Mouse (Mus musculus) intestine, postnatal 0 days (tissue): ENCODE data around the gene Hinfp. TPM values are rescaled to one million over a fixed set of nuclear protein-coding genes. Genes with fewer than 3 reads are reported as not detected.
A peak's percentile ranks its signal among the peaks of the same experiment; 100 is the strongest.

Experiments
- ATAC-seq: fragments of 200-750 bp; cut with Nextera tagmentation; 2 replicates; pipeline ENCODE4 v1.8.0; 2017; ENCODE audit warnings: mild to moderate bottlenecking, moderate TSS enrichment, moderate library complexity
- H3K27ac ChIP-seq: fragments of 300-500 bp; sonication (generic); 2 replicates; pipeline ENCODE4 v1.5.1; 2014; ENCODE audit warnings: mild to moderate bottlenecking, low read depth, low read length, moderate library complexity
- H3K27me3 ChIP-seq: fragments of 300-500 bp; sonication (generic); replicated peaks from 2 replicates; pipeline ENCODE4 v1.6.1; 2014; ENCODE audit warnings: low read length, mixed read lengths; ENCODE audit not compliant: control insufficient read depth, insufficient read depth
- H3K36me3 ChIP-seq: fragments of 300-500 bp; sonication (generic); 2 replicates; pipeline ENCODE4 v1.6.1; 2014; ENCODE audit warnings: mild to moderate bottlenecking, moderate library complexity; ENCODE audit not compliant: control insufficient read depth, insufficient read depth
- H3K4me1 ChIP-seq: fragments of 300-500 bp; sonication (generic); replicated peaks from 2 replicates; pipeline ENCODE4 v1.6.1; 2014; ENCODE audit warnings: antibody characterized with exemption, low read length, mixed read lengths; ENCODE audit not compliant: control insufficient read depth, insufficient read depth
- H3K4me2 ChIP-seq: fragments of 300-500 bp; sonication (generic); replicated peaks from 2 replicates; pipeline ENCODE4 v1.6.1; 2014; ENCODE audit warnings: low read depth, mild to moderate bottlenecking, moderate library complexity
- H3K4me3 ChIP-seq: fragments of 300-500 bp; sonication (generic); 2 replicates; pipeline ENCODE4 v1.5.1; 2014; ENCODE audit warnings: low read depth, low read length
- H3K9ac ChIP-seq: fragments of 300-500 bp; sonication (generic); 2 replicates; pipeline ENCODE4 v1.6.1; 2014; ENCODE audit warnings: mild to moderate bottlenecking, low read depth, low read length
- H3K9me3 ChIP-seq: fragments of 300-500 bp; sonication (generic); 2 replicates; pipeline ENCODE4 v1.6.1; 2016; ENCODE audit warnings: mixed run types; ENCODE audit not compliant: control insufficient read depth
- CTCF ChIP-seq: sonication (generic); IDR thresholded peaks from 2 replicates; pipeline ENCODE4 v1.5.1; 2016; ENCODE audit warnings: low read depth, mild to moderate bottlenecking, control low read depth, antibody characterized with exemption, moderate library complexity
- WGBS: fragments of 180-500 bp; shearing (Covaris S2); extraction: QIAGEN DNeasy Blood & Tissue Kit; methylation state at CpG from one replicate; pipeline ENCODE4 v1.1.7; 2014; 5-methylcytosine and 5-hydroxymethylcytosine counted together
- polyA plus RNA-seq: library from polyadenylated mRNA; unstranded; fragments of >200 nt; fragmentation: Nextera tagmentation; extraction: Ambion mirVana; gene quantifications from 2 replicates; pipeline ENCODE4 v1.2.1, GENCODE M21; 2015

The Hinfp gene
- polyA plus RNA-seq, 1 experiment from 2014 or later = 6.0 TPM

- Histone ChIP-seq H3K4me1 (0 out of 2 replicates have a peak, but pooled peaks cover 7% of the 10 kb centered on the region), H3K9ac (peak within 1 kb of the TSS; percentile 54), H3K36me3 (peaks cover 31% of the 10 kb centered on the region), H3K9me3 (no peaks in the 10 kb centered on the region), H3K27ac (no peak within 1 kb of the TSS), H3K27me3 (peaks cover 8% of the 10 kb centered on the region; the same call in 1 of the 2 replicates), H3K4me3 (peak within 1 kb of the TSS; percentile 53), H3K4me2 (peak within 1 kb of the TSS; percentile 80)
- peak; percentile 24; the same call in 1 of the 2 replicates for ATAC-seq
- WGBS = under 1% methylated on average over 38 of the region's 38 CpGs
- no peak for TF ChIP-seq CTCF
Measured at GRCm38 (mm10) chr9:44288076-44288958, 17.2 kb downstream of the Hinfp start, which contains the start of gene Abcg4. Abcg4 (minus strand) TSS chr9:44288615.

- WGBS = 4% methylated on average over 46 of the region's 47 CpGs
- TF ChIP-seq CTCF = no peak
- peak overlapping the region; percentile 53 for H3K4me3 ChIP-seq
- no peak overlapping the region for H3K27ac ChIP-seq
- H3K4me1 ChIP-seq = 0 out of 2 replicates have a peak, but pooled peaks cover 7% of the 10 kb centered on the region
- peak overlapping the region; percentile 80 for H3K4me2 ChIP-seq
- H3K9ac ChIP-seq = peak overlapping the region; percentile 54
- H3K36me3 ChIP-seq = peaks cover 27% of the 10 kb centered on the region; the same call in 1 of the 2 replicates
- H3K9me3 ChIP-seq = no peaks in the 10 kb centered on the region
- ATAC-seq = peak; percentile 9; the same call in 1 of the 2 replicates
- H3K27me3 ChIP-seq = peaks cover 8% of the 10 kb centered on the region; the same call in 1 of the 2 replicates
Measured at GRCm38 (mm10) chr9:44287401-44288075, 17.9 kb downstream of the Hinfp start.

GRCm38 (mm10) chr9:44287003-44287400 is 18.5 kb downstream of the Hinfp start:
- ATAC-seq = no peak; the same call in 1 of the 2 replicates
- Histone ChIP-seq H3K4me3 (peak overlapping the region; percentile 53), H3K9me3 (no peaks in the 10 kb centered on the region), H3K4me2 (peak overlapping the region; percentile 80), H3K4me1 (0 out of 2 replicates have a peak, but pooled peaks cover 7% of the 10 kb centered on the region), H3K36me3 (peaks cover 23% of the 10 kb centered on the region; the same call in 1 of the 2 replicates), H3K27ac (no peak overlapping the region), H3K27me3 (peaks cover 8% of the 10 kb centered on the region; the same call in 1 of the 2 replicates), H3K9ac (peak overlapping the region; percentile 54)
- 21% methylated on average over 11 of the region's 11 CpGs for WGBS
- no peak for TF ChIP-seq CTCF

GRCm38 (mm10) chr9:44286256-44286850 is 19.1 kb downstream of the Hinfp start:
- Histone ChIP-seq H3K4me3 (no peak overlapping the region), H3K27ac (no peak overlapping the region), H3K36me3 (peaks cover 16% of the 10 kb centered on the region; the same call in 1 of the 2 replicates), H3K4me1 (0 out of 2 replicates have a peak, but pooled peaks cover 7% of the 10 kb centered on the region), H3K9me3 (no peaks in the 10 kb centered on the region), H3K4me2 (no peak overlapping the region), H3K27me3 (peaks cover 8% of the 10 kb centered on the region; the same call in 1 of the 2 replicates), H3K9ac (no peak overlapping the region)
- WGBS = 14% methylated on average over 5 of the region's 6 CpGs
- no peak for TF ChIP-seq CTCF
- ATAC-seq = no peak

GRCm38 (mm10) chr9:44283183-44283582 is 22.3 kb downstream of the Hinfp start:
- Histone ChIP-seq H3K9ac (no peak overlapping the region), H3K4me3 (no peak overlapping the region), H3K27ac (no peak overlapping the region), H3K4me1 (no peaks in the 10 kb centered on the region), H3K4me2 (no peak overlapping the region), H3K9me3 (no peaks in the 10 kb centered on the region), H3K36me3 (no peaks in the 10 kb centered on the region; the same call in 1 of the 2 replicates), H3K27me3 (peaks cover 8% of the 10 kb centered on the region; the same call in 1 of the 2 replicates)
- no peak for ATAC-seq
- no peak for TF ChIP-seq CTCF
- 55% methylated on average over 5 of the region's 5 CpGs for WGBS

- Histone ChIP-seq H3K36me3 (no peaks in the 10 kb centered on the region), H3K9ac (no peak overlapping the region), H3K27ac (no peak overlapping the region), H3K4me3 (no peak overlapping the region), H3K27me3 (no peaks in the 10 kb centered on the region), H3K4me2 (no peak overlapping the region), H3K9me3 (no peaks in the 10 kb centered on the region), H3K4me1 (no peaks in the 10 kb centered on the region)
- ATAC-seq = no peak
- no peak for TF ChIP-seq CTCF
- 86% methylated on average over 4 of the region's 4 CpGs for WGBS
Measured at GRCm38 (mm10) chr9:44269973-44270372, 35.5 kb downstream of the Hinfp start.
